ENCODE assay signal across 17 mouse cellular contexts in the genomic region with DNA sequence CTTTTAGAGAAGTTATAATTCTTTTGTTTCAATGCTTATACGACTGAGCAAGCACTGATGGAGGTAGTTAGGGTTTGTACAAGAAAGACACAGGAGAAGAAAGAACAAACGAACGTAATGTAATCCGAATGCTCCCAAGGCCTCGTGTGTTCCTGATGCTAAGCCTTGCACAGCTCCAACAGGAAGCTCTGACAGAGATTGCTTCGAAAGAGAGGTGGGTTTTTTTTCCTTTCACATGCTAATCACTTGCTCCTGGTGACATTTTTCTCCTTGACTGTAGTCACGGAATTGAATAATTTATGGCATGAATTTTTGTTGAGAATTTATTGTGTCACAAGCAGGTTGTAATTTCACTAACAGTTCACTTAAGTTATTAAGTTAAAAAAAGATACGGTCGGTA.
"Had no signal": no experiment of that assay in that cellular context is flagged by ENCODE, and none has a peak within 500 bp of the region (broad histone marks: within the 10 kb centered on the region; RNA-seq: fewer than 3 reads in every experiment).

No protein-coding gene starts in this region.

- ATAC-seq: midbrain, embryonic 13.5 days had no signal

- H3K4me1 ChIP-seq: midbrain, embryonic 10.5 days; neural tube, embryonic 13.5 days; neural tube, embryonic 15.5 days had no signal

- H3K27ac ChIP-seq: midbrain, embryonic 10.5 days; midbrain, embryonic 13.5 days; neural tube, embryonic 13.5 days; neural tube, embryonic 15.5 days had no signal

- H3K9ac ChIP-seq: lung, embryonic 14.5 days; midbrain, embryonic 13.5 days; neural tube, embryonic 13.5 days; neural tube, embryonic 15.5 days had no signal

- H3K4me2 ChIP-seq: lung, embryonic 14.5 days; midbrain, embryonic 13.5 days; neural tube, embryonic 13.5 days; neural tube, embryonic 15.5 days had no signal

- DNase-seq: lung, adult 18-20 months; lung, embryonic 14.5 days; lung, postnatal 10 days; lung, postnatal 4 days; retina, postnatal 1 day; right cerebral cortex, adult 18-20 months; right cerebral cortex, postnatal 25 days; right cerebral cortex, postnatal 4 days; spleen, adult 18-20 months; thymus, adult 18-20 months; thymus, postnatal 14 days; thymus, postnatal 36 days had no signal

- H3K36me3 ChIP-seq: midbrain, embryonic 10.5 days; midbrain, embryonic 13.5 days; neural tube, embryonic 13.5 days; neural tube, embryonic 15.5 days had no signal

- H3K27me3 ChIP-seq: midbrain, embryonic 13.5 days; neural tube, embryonic 13.5 days; neural tube, embryonic 15.5 days had no signal

- H3K4me3 ChIP-seq: midbrain, embryonic 10.5 days; midbrain, embryonic 13.5 days; myocyte; neural tube, embryonic 13.5 days; neural tube, embryonic 15.5 days had no signal
